Mouse (Mus musculus): Measurements from ENCODE around the gene Fer.
A peak's percentile ranks its signal among the peaks of the same experiment; 100 is the strongest.

Gene Fer

GRCm38 (mm10) chr17:63978794-63979571 is 116.1 kb downstream of the Fer start:
- no peak for DNase-seq (ENCODE audit: low read depth, low spot score)

GRCm38 (mm10) chr17:63980167-63980566 is 117.3 kb downstream of the Fer start:
- DNase-seq (ENCODE audit: low read depth, low spot score) = no peak

GRCm38 (mm10) chr17:63988710-63989109 is 125.8 kb downstream of the Fer start:
- DNase-seq (ENCODE audit: low read depth, low spot score) = peak; percentile 30

- no peak for DNase-seq (ENCODE audit: low read depth, low spot score)
These were observed 128.3 kb downstream of the Fer start for GRCm38 (mm10) chr17:63991160-63991559.

- no peak for DNase-seq (ENCODE audit: low read depth, low spot score)
These were observed 133.1 kb downstream of the Fer start for GRCm38 (mm10) chr17:63995921-63996320.

GRCm38 (mm10) chr17:63997643-63998042 is 134.8 kb downstream of the Fer start:
- DNase-seq (ENCODE audit: low read depth, low spot score) = no peak

GRCm38 (mm10) chr17:64003444-64003843 is 140.6 kb downstream of the Fer start:
- DNase-seq (ENCODE audit: low read depth, low spot score) = no peak

- no peak for DNase-seq (ENCODE audit: low read depth, low spot score)
These were observed 142.8 kb downstream of the Fer start for GRCm38 (mm10) chr17:64005575-64006249.

GRCm38 (mm10) chr17:64016606-64017005 is 153.7 kb downstream of the Fer start:
- DNase-seq (ENCODE audit: low read depth, low spot score) = peak; percentile 69

GRCm38 (mm10) chr17:64018240-64018639 is 155.4 kb downstream of the Fer start:
- no peak for DNase-seq (ENCODE audit: low read depth, low spot score)

GRCm38 (mm10) chr17:64018870-64019269 is 156.0 kb downstream of the Fer start:
- no peak for DNase-seq (ENCODE audit: low read depth, low spot score)

GRCm38 (mm10) chr17:64019646-64020045 is 156.8 kb downstream of the Fer start:
- no peak for DNase-seq (ENCODE audit: low read depth, low spot score)

- DNase-seq (ENCODE audit: low read depth, low spot score) = peak; percentile 55
These were observed 163.6 kb downstream of the Fer start for GRCm38 (mm10) chr17:64026485-64026884.

GRCm38 (mm10) chr17:64041771-64042170 is 178.9 kb downstream of the Fer start:
- DNase-seq (ENCODE audit: low read depth, low spot score) = no peak

GRCm38 (mm10) chr17:64045326-64045725 is 182.5 kb downstream of the Fer start:
- no peak for DNase-seq (ENCODE audit: low read depth, low spot score)

- DNase-seq (ENCODE audit: low read depth, low spot score) = no peak
These were observed 183.7 kb downstream of the Fer start for GRCm38 (mm10) chr17:64046557-64046956.

- no peak for DNase-seq (ENCODE audit: low read depth, low spot score)
These were observed 188.0 kb downstream of the Fer start for GRCm38 (mm10) chr17:64050911-64051310.

- no peak for DNase-seq (ENCODE audit: low read depth, low spot score)
These were observed 190.8 kb downstream of the Fer start for GRCm38 (mm10) chr17:64053636-64054035.

- no peak for DNase-seq (ENCODE audit: low read depth, low spot score)
These were observed 197.7 kb downstream of the Fer start for GRCm38 (mm10) chr17:64060529-64060928.

- no peak for DNase-seq (ENCODE audit: low read depth, low spot score)
These were observed 202.4 kb downstream of the Fer start for GRCm38 (mm10) chr17:64065243-64065642.

- no peak for DNase-seq (ENCODE audit: low read depth, low spot score)
These were observed 214.5 kb downstream of the Fer start for GRCm38 (mm10) chr17:64077392-64077791.

GRCm38 (mm10) chr17:64084751-64085150 is 221.9 kb downstream of the Fer start:
- peak; percentile 71 for DNase-seq (ENCODE audit: low read depth, low spot score)

GRCm38 (mm10) chr17:64085493-64085892 is 222.6 kb downstream of the Fer start:
- peak; percentile 21 for DNase-seq (ENCODE audit: low read depth, low spot score)

Data from A20 (cell line).